Mouse (Mus musculus): ENCODE results near the gene Cep131. TPM values are rescaled to one million over a fixed set of nuclear protein-coding genes. Genes with fewer than 3 reads are reported as not detected.

Gene Cep131
- polyA plus RNA-seq, 1 experiment from 2014 or later, result 23.2 TPM

DNA sequence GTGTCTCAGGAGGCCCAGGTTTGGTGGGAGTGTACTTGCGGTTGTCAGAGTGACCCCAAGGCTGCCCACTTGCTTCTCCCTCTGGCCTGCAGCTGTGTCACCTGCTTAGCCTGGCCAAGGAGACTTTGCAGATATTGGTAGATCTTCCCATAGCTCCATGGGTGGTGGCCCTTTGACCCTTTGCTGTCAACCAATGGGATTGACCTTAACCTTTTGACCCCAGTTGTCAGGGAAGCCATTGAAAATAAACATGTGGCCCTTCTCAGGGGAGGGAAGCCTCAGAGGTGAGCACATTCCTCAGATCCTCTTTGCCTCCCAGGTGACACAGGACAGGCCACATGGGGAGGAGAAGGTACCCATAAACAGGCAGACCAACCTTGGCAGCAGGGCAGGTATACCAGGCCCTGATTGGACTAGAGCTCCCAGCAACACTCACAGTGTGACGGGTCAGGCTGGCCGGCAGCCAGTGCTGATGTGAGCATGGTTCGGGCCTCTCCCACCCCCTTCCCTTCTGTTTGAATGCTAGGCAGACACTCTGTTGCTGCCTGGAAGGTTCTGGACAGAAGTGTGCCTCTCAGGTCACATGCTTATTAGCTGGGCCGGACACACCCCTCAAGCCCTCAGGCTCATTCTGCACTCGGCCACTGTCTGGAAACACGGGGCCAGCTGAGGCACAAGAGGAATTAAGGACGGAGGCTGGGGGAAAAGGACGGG, 57.0 kb downstream of the Cep131 start:
- Histone ChIP-seq H3K9me3 (no peaks in the 10 kb centered on the region), H3K4me1 (replicated peaks) (peaks cover 21% of the 10 kb centered on the region), H3K27ac (no peak overlapping the region), H3K4me2 (no peak overlapping the region), H3K27me3 (no peaks in the 10 kb centered on the region), H3K36me3 (no peaks in the 10 kb centered on the region), H3K9ac (peak overlapping the region; percentile 11; the same call in 1 of the 2 replicates), H3K4me3 (no peak overlapping the region)
- ATAC-seq (ENCODE audit: low FRiP score), result peak; percentile 21; the same call in 1 of the 2 replicates
- WGBS, result 46% methylated on average over 9 of the region's 9 CpGs

- Histone ChIP-seq H3K4me1 (replicated peaks) (peaks cover 28% of the 10 kb centered on the region), H3K27me3 (no peaks in the 10 kb centered on the region), H3K27ac (no peak overlapping the region), H3K9ac (no peak overlapping the region; the same call in 1 of the 2 replicates), H3K4me2 (no peak overlapping the region), H3K36me3 (no peaks in the 10 kb centered on the region), H3K4me3 (no peak overlapping the region), H3K9me3 (no peaks in the 10 kb centered on the region)
- 50% methylated on average over 18 of the region's 18 CpGs for WGBS
- ATAC-seq (ENCODE audit: low FRiP score), result no peak
Measured at GRCm38 (mm10) chr11:120028319-120029092, 58.1 kb downstream of the Cep131 start.

- Histone ChIP-seq H3K4me3 (no peak overlapping the region), H3K4me2 (no peak overlapping the region), H3K27me3 (no peaks in the 10 kb centered on the region), H3K9me3 (no peaks in the 10 kb centered on the region), H3K36me3 (no peaks in the 10 kb centered on the region), H3K9ac (no peak overlapping the region), H3K27ac (no peak overlapping the region), H3K4me1 (replicated peaks) (peaks cover 38% of the 10 kb centered on the region)
- ATAC-seq (ENCODE audit: low FRiP score), result no peak
- WGBS, result 80% methylated on average over 3 of the region's 3 CpGs
Measured at GRCm38 (mm10) chr11:120026941-120027340, 59.7 kb downstream of the Cep131 start.

GRCm38 (mm10) chr11:120022841-120023240, 63.8 kb downstream of the Cep131 start:
- 0 out of 2 replicates have a peak, but pooled peaks cover 2% of the 10 kb centered on the region for H3K27me3 ChIP-seq
- H3K9me3 ChIP-seq, result no peaks in the 10 kb centered on the region
- H3K4me2 ChIP-seq, result peak overlapping the region; percentile 16; the same call in 1 of the 2 replicates
- peak; percentile 56 for ATAC-seq (ENCODE audit: low FRiP score)
- WGBS, result 37% methylated on average over 12 of the region's 12 CpGs
- 0 out of 2 replicates have a peak overlapping the region, but pooled peaks have one; percentile 11 for H3K9ac ChIP-seq
- no peak overlapping the region for H3K4me3 ChIP-seq
- peak overlapping the region; percentile 82 for H3K27ac ChIP-seq
- H3K36me3 ChIP-seq, result peaks cover 15% of the 10 kb centered on the region; the same call in 1 of the 2 replicates
- peaks cover 43% of the 10 kb centered on the region for H3K4me1 ChIP-seq (replicated peaks)

GRCm38 (mm10) chr11:120022216-120022615, 64.4 kb downstream of the Cep131 start:
- Histone ChIP-seq H3K4me2 (no peak overlapping the region), H3K27me3 (0 out of 2 replicates have a peak, but pooled peaks cover 3% of the 10 kb centered on the region), H3K4me3 (no peak overlapping the region), H3K36me3 (peaks cover 15% of the 10 kb centered on the region; the same call in 1 of the 2 replicates), H3K9ac (no peak overlapping the region), H3K4me1 (replicated peaks) (peaks cover 43% of the 10 kb centered on the region), H3K9me3 (no peaks in the 10 kb centered on the region), H3K27ac (peak overlapping the region; percentile 82)
- 44% methylated on average over 8 of the region's 8 CpGs for WGBS
- no peak for ATAC-seq (ENCODE audit: low FRiP score)

DNA sequence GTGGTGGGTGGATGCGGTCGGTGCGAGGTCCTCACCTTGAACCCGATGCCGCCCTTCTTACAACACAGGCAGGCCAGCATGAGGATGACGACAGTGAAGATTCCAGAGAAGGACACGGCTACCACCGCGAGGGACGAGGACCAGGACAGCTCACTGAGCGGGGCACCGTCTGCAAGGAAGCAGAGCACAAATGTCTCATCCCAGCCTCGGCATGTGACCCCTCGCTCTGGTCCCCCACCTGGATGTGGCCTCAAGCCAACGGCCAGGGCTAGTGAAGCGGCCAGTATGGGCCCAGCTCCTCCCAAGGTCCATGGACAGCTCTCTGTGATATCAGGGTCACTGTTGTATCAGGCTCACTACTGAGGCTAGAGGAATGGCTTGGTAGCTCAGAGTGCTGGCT, 65.3 kb downstream of the Cep131 start:
- 92% methylated on average over 16 of the region's 16 CpGs for WGBS
- Histone ChIP-seq H3K4me2 (no peak overlapping the region), H3K4me1 (replicated peaks) (peaks cover 43% of the 10 kb centered on the region), H3K9ac (no peak overlapping the region; the same call in 1 of the 2 replicates), H3K27ac (no peak overlapping the region), H3K36me3 (peaks cover 15% of the 10 kb centered on the region; the same call in 1 of the 2 replicates), H3K27me3 (0 out of 2 replicates have a peak, but pooled peaks cover 7% of the 10 kb centered on the region), H3K9me3 (no peaks in the 10 kb centered on the region), H3K4me3 (no peak overlapping the region)
- ATAC-seq (ENCODE audit: low FRiP score), result no peak

- no peak overlapping the region for H3K4me2 ChIP-seq
- peak overlapping the region; percentile 36; the same call in 1 of the 2 replicates for H3K9ac ChIP-seq
- 43% methylated on average over 23 of the region's 23 CpGs for WGBS
- peaks cover 13% of the 10 kb centered on the region; the same call in 1 of the 2 replicates for H3K27me3 ChIP-seq
- peak overlapping the region; percentile 3; the same call in 1 of the 2 replicates for H3K27ac ChIP-seq
- no peak for ATAC-seq (ENCODE audit: low FRiP score)
- H3K4me3 ChIP-seq, result no peak overlapping the region
- peaks cover 43% of the 10 kb centered on the region for H3K4me1 ChIP-seq (replicated peaks)
- no peaks in the 10 kb centered on the region for H3K9me3 ChIP-seq
- H3K36me3 ChIP-seq, result peaks cover 29% of the 10 kb centered on the region
Measured at GRCm38 (mm10) chr11:120019542-120020440, 66.8 kb downstream of the Cep131 start.

GRCm38 (mm10) chr11:120017011-120017410, 69.6 kb downstream of the Cep131 start:
- Histone ChIP-seq H3K4me1 (replicated peaks) (peaks cover 40% of the 10 kb centered on the region), H3K27me3 (peaks cover 25% of the 10 kb centered on the region), H3K36me3 (peaks cover 44% of the 10 kb centered on the region), H3K9ac (no peak overlapping the region), H3K9me3 (no peaks in the 10 kb centered on the region), H3K4me3 (no peak overlapping the region), H3K4me2 (peak overlapping the region; percentile 8; the same call in 1 of the 2 replicates), H3K27ac (no peak overlapping the region)
- ATAC-seq (ENCODE audit: low FRiP score), result no peak
- 76% methylated on average over 8 of the region's 8 CpGs for WGBS

GRCm38 (mm10) chr11:120014758-120015157, 71.9 kb downstream of the Cep131 start:
- H3K27ac ChIP-seq, result no peak overlapping the region
- H3K9ac ChIP-seq, result no peak overlapping the region

More at GRCm38 (mm10) chr11:120014758-120015157, 71.9 kb downstream of the Cep131 start:
- no peak for ATAC-seq (ENCODE audit: low FRiP score)
- WGBS, result 93% methylated on average over 4 of the region's 4 CpGs
- Histone ChIP-seq H3K27me3 (peaks cover 34% of the 10 kb centered on the region), H3K4me2 (no peak overlapping the region), H3K4me3 (no peak overlapping the region), H3K9me3 (no peaks in the 10 kb centered on the region), H3K4me1 (replicated peaks) (peaks cover 34% of the 10 kb centered on the region), H3K36me3 (peaks cover 61% of the 10 kb centered on the region)

All from hindbrain, embryonic 13.5 days (tissue).